Comparison of ENCODE assay signal across 10 mouse cellular contexts in the genomic region with DNA sequence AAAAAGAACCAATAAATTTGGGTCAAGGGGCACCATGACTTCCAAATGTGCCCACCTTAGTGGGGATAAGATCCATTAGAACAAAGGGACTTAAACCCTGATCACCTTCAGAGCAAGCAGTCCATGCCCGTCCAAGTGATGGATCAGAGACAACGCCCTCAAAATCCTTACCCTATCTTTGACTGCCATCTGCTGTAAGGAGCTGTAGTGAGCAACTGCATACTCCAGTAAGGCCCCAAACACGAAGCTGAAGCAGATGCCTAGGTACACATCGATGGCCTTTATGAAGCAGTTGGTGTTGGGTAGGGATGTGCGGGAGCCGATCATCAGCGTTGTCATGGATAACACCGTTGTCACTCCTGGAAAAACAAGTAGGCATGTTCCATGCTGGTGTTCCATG. TPM values are rescaled to one million over a fixed set of nuclear protein-coding genes. Genes with fewer than 3 reads are reported as not detected.
DNase-seq lines count a peak whose midpoint lies in the region; ATAC-seq and TF ChIP-seq lines count a peak whose summit lies in the region.
"Had no signal": no experiment of that assay in that cellular context is flagged by ENCODE, and none has a peak within 500 bp of the region (broad histone marks: within the 10 kb centered on the region; RNA-seq: fewer than 3 reads in every experiment).

No protein-coding gene starts in this region.

- H3K9me3 ChIP-seq in kidney, postnatal 0 days (replicated peaks; ENCODE audit: low read length): no peaks in the 10 kb centered on the region
- H3K9me3 ChIP-seq in kidney, embryonic 15.5 days (replicated peaks): no peaks in the 10 kb centered on the region
- H3K9me3 ChIP-seq: heart, embryonic 13.5 days; limb, embryonic 12.5 days had no signal

- H3K27ac ChIP-seq in kidney, postnatal 0 days: no peak overlapping the region
- no peak overlapping the region for H3K27ac ChIP-seq in kidney, embryonic 15.5 days
- H3K27ac ChIP-seq: heart, embryonic 13.5 days; limb, embryonic 12.5 days had no signal

- no peak overlapping the region for H3K4me3 ChIP-seq in kidney, postnatal 0 days (replicated peaks; ENCODE audit: low read depth, low read length)
- H3K4me3 ChIP-seq in kidney, embryonic 15.5 days (replicated peaks): no peak overlapping the region
- H3K4me3 ChIP-seq: heart, embryonic 13.5 days; limb, embryonic 12.5 days had no signal

- DNase-seq in adrenal gland, adult 2 months: peak; percentile 14
- DNase-seq in adrenal gland, postnatal 4 days (ENCODE audit: low spot score in 2 of 2): no peak
- peak; percentile 23 for DNase-seq in kidney, postnatal 0 days (ENCODE audit: low spot score)
- DNase-seq in right cerebral cortex, postnatal 10 days (ENCODE audit: low spot score in 2 of 2): peak; percentile 24 to 26
- DNase-seq in right cerebral cortex, postnatal 14 days: no peak
- DNase-seq in spleen, postnatal 4 days (ENCODE audit: low spot score in 2 of 2): no peak
- DNase-seq in gastrocnemius, postnatal 4 days (ENCODE audit: low spot score in 2 of 2): no peak

- H3K4me2 ChIP-seq in kidney, postnatal 0 days (ENCODE audit: low read length): no peak overlapping the region
- no peak overlapping the region for H3K4me2 ChIP-seq in kidney, embryonic 15.5 days
- H3K4me2 ChIP-seq: heart, embryonic 13.5 days; limb, embryonic 12.5 days had no signal

- no peak overlapping the region for H3K9ac ChIP-seq in kidney, postnatal 0 days (ENCODE audit: low read depth, low read length)
- no peak overlapping the region for H3K9ac ChIP-seq in kidney, embryonic 15.5 days
- H3K9ac ChIP-seq: heart, embryonic 13.5 days; limb, embryonic 12.5 days had no signal

- H3K4me1 ChIP-seq in kidney, postnatal 0 days (replicated peaks; ENCODE audit: insufficient read depth, low read length): no peaks in the 10 kb centered on the region
- H3K4me1 ChIP-seq in kidney, embryonic 15.5 days: no peaks in the 10 kb centered on the region
- H3K4me1 ChIP-seq: limb, embryonic 12.5 days had no signal

- no peaks in the 10 kb centered on the region for H3K36me3 ChIP-seq in kidney, postnatal 0 days (ENCODE audit: insufficient read depth, low read length)
- H3K36me3 ChIP-seq in kidney, embryonic 15.5 days: no peaks in the 10 kb centered on the region
- H3K36me3 ChIP-seq: heart, embryonic 13.5 days; limb, embryonic 12.5 days had no signal

- TF ChIP-seq CTCF in kidney, postnatal 0 days (IDR thresholded peaks at IDR 0.05; ENCODE audit: low read depth): peak; percentile 66

- 80% methylated on average over 8 of the region's 8 CpGs for WGBS in kidney, postnatal 0 days
- 78% methylated on average over 8 of the region's 8 CpGs for WGBS in kidney, embryonic 15.5 days

- no peaks in the 10 kb centered on the region for H3K27me3 ChIP-seq in kidney, postnatal 0 days (ENCODE audit: insufficient read depth, low read length)
- no peaks in the 10 kb centered on the region for H3K27me3 ChIP-seq in kidney, embryonic 15.5 days
- H3K27me3 ChIP-seq: limb, embryonic 12.5 days had no signal

- no peak for ATAC-seq in kidney, postnatal 0 days (replicated peaks; ENCODE audit: low FRiP score, low read depth)
- ATAC-seq in kidney, embryonic 15.5 days (replicated peaks; ENCODE audit: low FRiP score): no peak

RNA-seq across cellular contexts. Expression of a gene that starts 24.6 kb away (rescaled TPM):
- total RNA-seq in adrenal gland, adult 2 months (2021): not detected
- polyA plus RNA-seq in adrenal gland, adult 2 months (2012; rRNA removed): not detected in 2 replicates
- total RNA-seq in adrenal gland, postnatal 4 days (2021): under 1 TPM in 1 of 2 experiments, not detected in 1; 0.25 TPM
- 1.5 and 1.6 TPM in 2 replicates for polyA plus RNA-seq in kidney, postnatal 0 days (2015; fragmentation: Nextera tagmentation; extraction: Ambion mirVana)
- 0.74 and 1.2 TPM in 2 replicates for polyA plus RNA-seq in kidney, embryonic 15.5 days (2015; fragmentation: Nextera tagmentation; extraction: Ambion mirVana)
- not detected for total RNA-seq in gastrocnemius, postnatal 4 days (2021)

RNA-seq across cellular contexts. Expression of a gene that starts 40.6 kb away (rescaled TPM):
- total RNA-seq in adrenal gland, adult 2 months (2021): 1 to 10 TPM; 2.7 to 5.3 TPM
- polyA plus RNA-seq in adrenal gland, adult 2 months (2012; rRNA removed): 0.36 TPM in 2 replicates
- total RNA-seq in adrenal gland, postnatal 4 days (2021): 10 to 100 TPM; 10.8 to 12.3 TPM
- polyA plus RNA-seq in kidney, postnatal 0 days (2015; fragmentation: Nextera tagmentation; extraction: Ambion mirVana): 5.4 TPM in 2 replicates
- 7.2 and 7.6 TPM in 2 replicates for polyA plus RNA-seq in kidney, embryonic 15.5 days (2015; fragmentation: Nextera tagmentation; extraction: Ambion mirVana)
- 1 to 10 TPM; 5.0 to 5.6 TPM for total RNA-seq in gastrocnemius, postnatal 4 days (2021)

RNA-seq across cellular contexts. Expression of a gene that starts 45.0 kb away (rescaled TPM):
- total RNA-seq in adrenal gland, adult 2 months (2021): not detected
- polyA plus RNA-seq in adrenal gland, adult 2 months (2012; rRNA removed): not detected in 2 replicates
- under 1 TPM in 1 of 2 experiments, not detected in 1; 0.11 TPM for total RNA-seq in adrenal gland, postnatal 4 days (2021)
- polyA plus RNA-seq in kidney, postnatal 0 days (2015; fragmentation: Nextera tagmentation; extraction: Ambion mirVana): not detected in 2 replicates
- not detected in 2 replicates for polyA plus RNA-seq in kidney, embryonic 15.5 days (2015; fragmentation: Nextera tagmentation; extraction: Ambion mirVana)
- not detected for total RNA-seq in gastrocnemius, postnatal 4 days (2021)
- polyA plus RNA-seq: heart, embryonic 13.5 days had no signal

Comparison
In these comparisons a context has a peak if more than half of its experiments do, and no peak if none do; other contexts are left out.
1. DNase-seq: peak in adrenal gland, adult 2 months (single experiment), kidney, postnatal 0 days (single experiment) and right cerebral cortex, postnatal 10 days (2 of 2); none in adrenal gland, postnatal 4 days (0 of 2), right cerebral cortex, postnatal 14 days (single experiment), spleen, postnatal 4 days (0 of 2) and gastrocnemius, postnatal 4 days (0 of 2).